Mouse (Mus musculus): ENCODE results near the gene Ralgps1. TPM values are rescaled to one million over a fixed set of nuclear protein-coding genes. Genes with fewer than 3 reads are reported as not detected.
A peak's percentile ranks its signal among the peaks of the same experiment; 100 is the strongest.
"Not testable (repeated sequence)": the region's sequence is repeated elsewhere in the genome, so short reads cannot be mapped to it uniquely, and the experiment has no call there.

Ralgps1 gene
- polyA plus RNA-seq, 1 experiment from 2014 or later = 53.1 TPM

DNA sequence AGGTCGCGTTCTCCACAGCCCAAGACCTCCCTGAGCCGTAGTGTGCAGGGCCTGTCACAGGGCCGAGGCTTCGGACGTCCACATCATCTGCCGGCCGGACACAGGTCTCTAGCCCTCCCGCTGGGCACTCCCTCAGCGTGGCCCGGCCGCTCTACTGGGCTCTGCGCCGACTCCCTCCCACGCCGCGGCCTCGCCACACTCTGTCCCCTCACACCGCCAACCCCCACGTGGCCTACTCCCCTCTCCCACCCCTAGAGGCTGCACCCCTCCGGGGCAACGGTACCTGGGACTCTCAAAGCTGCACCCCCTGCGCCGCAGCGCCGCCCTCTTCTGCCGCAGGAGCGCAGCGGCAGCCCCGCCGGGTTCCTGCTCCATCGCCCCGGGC, 241.2 kb downstream of the Ralgps1 start:
- Histone ChIP-seq H3K36me3 (replicated peaks) (no peaks in the 10 kb centered on the region), H3K4me2 (peak overlapping the region; percentile 99), H3K9me3 (no peaks in the 10 kb centered on the region), H3K27ac (peak overlapping the region; percentile 66), H3K4me1 (peaks cover 22% of the 10 kb centered on the region), H3K27me3 (replicated peaks) (0 out of 2 replicates have a peak, but pooled peaks cover 3% of the 10 kb centered on the region), H3K9ac (peak overlapping the region; percentile 63), H3K4me3 (peak overlapping the region; percentile 82)
- ATAC-seq (replicated peaks) = peak; percentile 24
- WGBS = under 1% methylated on average over 33 of the region's 33 CpGs

GRCm38 (mm10) chr2:33129696-33130095, 241.6 kb downstream of the Ralgps1 start:
- no peak for ATAC-seq (replicated peaks)
- peaks cover 22% of the 10 kb centered on the region for H3K4me1 ChIP-seq
- 0 out of 2 replicates have a peak, but pooled peaks cover 3% of the 10 kb centered on the region for H3K27me3 ChIP-seq (replicated peaks)
- peak overlapping the region; percentile 82 for H3K4me3 ChIP-seq
- H3K4me2 ChIP-seq = peak overlapping the region; percentile 99
- H3K9ac ChIP-seq = peak overlapping the region; percentile 63
- no peaks in the 10 kb centered on the region for H3K9me3 ChIP-seq
- H3K36me3 ChIP-seq (replicated peaks) = no peaks in the 10 kb centered on the region
- H3K27ac ChIP-seq = peak overlapping the region; percentile 66; the same call in 1 of the 2 replicates
- WGBS = 2% methylated on average over 10 of the region's 10 CpGs

GRCm38 (mm10) chr2:33129005-33129404, 242.3 kb downstream of the Ralgps1 start:
- peak overlapping the region; percentile 82 for H3K4me3 ChIP-seq
- H3K4me2 ChIP-seq = peak overlapping the region; percentile 99
- H3K9ac ChIP-seq = peak overlapping the region; percentile 63
- H3K4me1 ChIP-seq = peaks cover 22% of the 10 kb centered on the region
- 0 out of 2 replicates have a peak, but pooled peaks cover 3% of the 10 kb centered on the region for H3K27me3 ChIP-seq (replicated peaks)
- no peaks in the 10 kb centered on the region for H3K36me3 ChIP-seq (replicated peaks)
- no peak overlapping the region for H3K27ac ChIP-seq
- no peaks in the 10 kb centered on the region for H3K9me3 ChIP-seq
- no peak for ATAC-seq (replicated peaks)
- WGBS = 78% methylated on average over 2 of the region's 2 CpGs

DNA sequence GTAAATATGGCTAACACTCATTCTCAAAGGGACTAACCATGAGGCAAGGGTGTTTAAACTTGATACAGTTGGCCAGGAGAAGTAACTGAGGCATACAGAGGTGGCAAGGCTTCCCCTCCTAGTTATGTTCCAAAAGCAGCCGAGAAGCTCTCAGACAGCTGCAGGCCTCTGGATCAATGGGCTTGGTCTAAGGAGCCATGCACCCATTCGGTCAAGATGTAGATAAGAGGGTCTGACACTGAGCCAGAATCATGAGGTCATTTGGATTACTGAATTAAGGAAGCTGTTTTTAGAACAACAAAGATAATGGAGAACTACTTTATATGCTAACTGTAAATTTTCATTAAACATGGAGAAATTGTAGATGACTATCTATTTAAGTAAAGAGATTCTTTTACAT, 244.0 kb downstream of the Ralgps1 start:
- Histone ChIP-seq H3K27ac (no peak overlapping the region), H3K9ac (no peak overlapping the region), H3K4me1 (peaks cover 22% of the 10 kb centered on the region), H3K4me3 (no peak overlapping the region), H3K36me3 (replicated peaks) (no peaks in the 10 kb centered on the region), H3K27me3 (replicated peaks) (0 out of 2 replicates have a peak, but pooled peaks cover 3% of the 10 kb centered on the region), H3K9me3 (no peaks in the 10 kb centered on the region), H3K4me2 (no peak overlapping the region)
- ATAC-seq (replicated peaks) = no peak
- 81% methylated on average over 2 of the region's 2 CpGs for WGBS

DNA sequence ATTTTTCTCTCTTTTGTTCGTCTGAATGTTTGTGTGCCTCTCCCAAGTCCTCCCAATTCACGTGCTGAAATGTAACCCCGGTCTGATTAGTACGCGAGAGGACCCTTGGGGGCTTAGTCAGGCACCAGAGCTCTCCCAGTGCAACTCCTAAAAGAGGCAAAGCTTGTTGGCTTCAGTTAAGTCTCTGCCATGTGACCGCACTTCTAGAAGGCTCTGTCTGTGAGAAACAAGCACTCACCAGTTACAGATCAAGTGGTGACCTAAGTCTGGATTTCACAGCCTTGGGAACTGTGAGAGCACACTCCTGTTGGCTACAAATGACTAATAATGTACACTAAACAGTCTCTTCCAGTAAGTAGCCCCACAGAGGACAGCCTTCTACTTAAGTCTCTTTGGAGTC, 248.4 kb downstream of the Ralgps1 start:
- Histone ChIP-seq H3K27ac (no peak overlapping the region), H3K9ac (no peak overlapping the region), H3K27me3 (replicated peaks) (no peaks in the 10 kb centered on the region), H3K4me2 (no peak overlapping the region), H3K4me3 (no peak overlapping the region), H3K9me3 (no peaks in the 10 kb centered on the region), H3K36me3 (replicated peaks) (no peaks in the 10 kb centered on the region), H3K4me1 (no peaks in the 10 kb centered on the region)
- WGBS = 66% methylated on average over 6 of the region's 6 CpGs
- no peak for ATAC-seq (replicated peaks)

GRCm38 (mm10) chr2:33100536-33100935, 270.8 kb downstream of the Ralgps1 start:
- H3K4me2 ChIP-seq = no peak overlapping the region
- no peak overlapping the region for H3K4me3 ChIP-seq
- H3K9ac ChIP-seq = no peak overlapping the region
- no peak overlapping the region for H3K27ac ChIP-seq
- H3K36me3 ChIP-seq (replicated peaks) = no peaks in the 10 kb centered on the region
- WGBS = 87% methylated on average over 8 of the region's 8 CpGs
- no peak for ATAC-seq (replicated peaks)
- H3K4me1 ChIP-seq = no peaks in the 10 kb centered on the region
- no peaks in the 10 kb centered on the region for H3K27me3 ChIP-seq (replicated peaks)
- H3K9me3 ChIP-seq = no peaks in the 10 kb centered on the region

- not testable (repeated sequence) for H3K4me2 ChIP-seq; H3K9me3 ChIP-seq; H3K9ac ChIP-seq; H3K27me3 ChIP-seq (replicated peaks); H3K4me3 ChIP-seq; H3K27ac ChIP-seq; H3K4me1 ChIP-seq; ATAC-seq (replicated peaks); H3K36me3 ChIP-seq (replicated peaks)
- WGBS = 88% methylated on average over 12 of the region's 12 CpGs
These were observed 274.0 kb downstream of the Ralgps1 start for GRCm38 (mm10) chr2:33097326-33097725.

DNA sequence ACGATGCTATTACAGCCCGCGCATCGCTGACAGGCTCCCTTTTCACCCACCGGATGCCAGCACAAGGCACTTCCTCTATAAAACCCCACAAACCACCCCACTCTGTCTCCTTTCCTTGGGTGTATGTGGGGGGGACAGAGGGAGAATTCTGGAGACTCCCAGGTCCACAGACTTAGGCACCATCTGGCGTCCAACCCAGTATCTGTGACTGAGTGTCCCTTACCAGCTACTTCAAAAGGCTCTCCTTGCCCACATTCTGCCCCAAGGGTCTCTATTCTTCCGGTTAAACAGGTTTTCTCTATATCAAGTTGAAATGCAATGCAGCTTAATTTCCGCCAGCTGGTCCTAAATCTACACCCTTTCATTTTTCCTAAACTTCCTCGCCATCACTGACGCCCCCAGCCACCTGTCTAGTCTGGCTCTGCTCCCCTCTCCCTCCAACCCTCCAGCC, 276.0 kb downstream of the Ralgps1 start:
- Histone ChIP-seq H3K27ac (no peak overlapping the region), H3K36me3 (replicated peaks) (no peaks in the 10 kb centered on the region), H3K4me3 (no peak overlapping the region), H3K4me2 (no peak overlapping the region), H3K4me1 (no peaks in the 10 kb centered on the region), H3K9me3 (no peaks in the 10 kb centered on the region), H3K9ac (no peak overlapping the region), H3K27me3 (replicated peaks) (no peaks in the 10 kb centered on the region)
- ATAC-seq (replicated peaks) = no peak
- WGBS = 73% methylated on average over 10 of the region's 10 CpGs

- no peaks in the 10 kb centered on the region for H3K36me3 ChIP-seq (replicated peaks)
- WGBS = 89% methylated on average over 8 of the region's 8 CpGs
- no peak overlapping the region for H3K4me3 ChIP-seq
- H3K9ac ChIP-seq = no peak overlapping the region
- H3K27ac ChIP-seq = no peak overlapping the region
- no peak overlapping the region for H3K4me2 ChIP-seq
- H3K4me1 ChIP-seq = 0 out of 2 replicates have a peak, but pooled peaks cover 5% of the 10 kb centered on the region
- no peak for ATAC-seq (replicated peaks)
- H3K9me3 ChIP-seq = no peaks in the 10 kb centered on the region
- H3K27me3 ChIP-seq (replicated peaks) = no peaks in the 10 kb centered on the region
These were observed 280.4 kb downstream of the Ralgps1 start for GRCm38 (mm10) chr2:33090620-33091520.

- H3K9me3 ChIP-seq; H3K4me1 ChIP-seq; H3K27ac ChIP-seq; ATAC-seq (replicated peaks); H3K4me3 ChIP-seq; H3K27me3 ChIP-seq (replicated peaks); H3K4me2 ChIP-seq; H3K36me3 ChIP-seq (replicated peaks); H3K9ac ChIP-seq: not testable (repeated sequence)
- 87% methylated on average over 1 of the region's 1 CpGs for WGBS
These were observed 281.3 kb downstream of the Ralgps1 start for GRCm38 (mm10) chr2:33090033-33090400.

DNA sequence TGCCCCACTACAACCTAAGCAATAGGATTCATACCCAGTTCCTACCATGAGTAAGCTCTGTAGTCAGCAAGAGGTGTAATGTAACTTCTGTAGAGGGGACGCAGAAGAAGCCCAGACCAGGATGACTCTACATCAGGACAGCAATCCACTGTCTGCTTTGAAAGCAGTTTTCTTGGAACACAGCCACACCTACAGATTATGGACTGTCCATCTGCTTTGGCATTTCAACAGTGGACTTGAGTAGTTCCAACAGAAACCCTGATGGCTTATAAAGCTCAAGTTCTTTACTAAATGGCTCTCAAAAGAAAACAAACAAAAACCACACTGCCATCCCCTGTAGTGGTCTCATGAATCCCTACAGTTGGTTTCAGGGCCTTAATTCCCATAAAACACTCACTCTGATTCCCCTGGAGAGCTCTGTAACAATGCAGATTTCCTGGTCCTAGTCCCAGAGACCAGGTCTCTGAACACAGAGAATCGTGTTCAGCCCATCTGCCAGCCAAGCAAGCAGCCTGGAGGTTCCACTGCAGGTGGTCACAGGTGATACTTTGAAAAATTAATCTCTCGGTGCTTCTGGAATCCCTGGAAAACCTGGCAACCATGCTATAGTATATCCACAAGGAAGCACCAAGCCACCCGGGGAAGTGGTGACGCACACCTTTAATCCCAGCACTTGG, 281.8 kb downstream of the Ralgps1 start:
- Histone ChIP-seq H3K9me3 (no peaks in the 10 kb centered on the region), H3K4me2 (no peak overlapping the region), H3K4me3 (no peak overlapping the region), H3K36me3 (replicated peaks) (no peaks in the 10 kb centered on the region), H3K9ac (no peak overlapping the region), H3K4me1 (0 out of 2 replicates have a peak, but pooled peaks cover 5% of the 10 kb centered on the region), H3K27ac (no peak overlapping the region), H3K27me3 (replicated peaks) (no peaks in the 10 kb centered on the region)
- no peak for ATAC-seq (replicated peaks)
- WGBS = 83% methylated on average over 5 of the region's 5 CpGs

DNA sequence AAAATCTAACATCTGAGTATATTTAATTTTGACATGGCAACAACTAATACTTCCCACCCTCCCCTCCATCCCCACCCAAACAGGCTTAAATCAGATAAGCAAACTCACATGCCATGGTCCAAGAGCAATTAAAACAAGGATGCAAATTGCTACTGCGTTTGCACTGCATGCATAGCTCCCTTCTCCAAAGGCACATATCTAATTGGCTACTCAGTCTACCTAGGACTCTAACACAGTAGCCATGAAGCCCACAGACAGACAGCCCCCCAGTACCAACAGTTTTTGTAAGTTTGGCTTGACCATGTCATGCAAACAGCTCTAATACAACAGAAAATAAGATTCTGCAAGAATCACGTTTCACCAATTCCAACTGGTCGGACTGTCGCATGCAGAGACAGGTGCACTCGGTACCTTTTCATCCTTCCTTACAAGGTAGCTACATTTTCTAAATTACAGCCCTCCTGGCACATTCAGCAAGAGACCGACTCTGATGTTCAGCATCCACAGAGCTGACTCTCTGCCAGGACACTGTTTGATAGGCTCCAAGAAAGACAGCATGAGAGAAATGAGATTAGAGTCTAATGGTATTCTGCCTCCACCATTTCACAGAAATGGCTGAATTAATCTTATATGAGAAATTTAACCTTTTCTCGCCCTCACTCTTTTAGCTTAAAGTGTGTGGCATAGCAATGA, 284.5 kb downstream of the Ralgps1 start:
- ATAC-seq (replicated peaks) = no peak
- H3K4me1 ChIP-seq = 0 out of 2 replicates have a peak, but pooled peaks cover 5% of the 10 kb centered on the region
- peak overlapping the region; percentile 72 for H3K27ac ChIP-seq
- H3K4me3 ChIP-seq = peak overlapping the region; percentile 24
- peak overlapping the region; percentile 6; the same call in 1 of the 2 replicates for H3K9ac ChIP-seq
- H3K36me3 ChIP-seq (replicated peaks) = no peaks in the 10 kb centered on the region
- H3K9me3 ChIP-seq = no peaks in the 10 kb centered on the region
- no peaks in the 10 kb centered on the region for H3K27me3 ChIP-seq (replicated peaks)
- WGBS = 59% methylated on average over 7 of the region's 7 CpGs
- H3K4me2 ChIP-seq = peak overlapping the region; percentile 33
